16 mouse cellular contexts compared by ENCODE assay signal in the genomic region with DNA sequence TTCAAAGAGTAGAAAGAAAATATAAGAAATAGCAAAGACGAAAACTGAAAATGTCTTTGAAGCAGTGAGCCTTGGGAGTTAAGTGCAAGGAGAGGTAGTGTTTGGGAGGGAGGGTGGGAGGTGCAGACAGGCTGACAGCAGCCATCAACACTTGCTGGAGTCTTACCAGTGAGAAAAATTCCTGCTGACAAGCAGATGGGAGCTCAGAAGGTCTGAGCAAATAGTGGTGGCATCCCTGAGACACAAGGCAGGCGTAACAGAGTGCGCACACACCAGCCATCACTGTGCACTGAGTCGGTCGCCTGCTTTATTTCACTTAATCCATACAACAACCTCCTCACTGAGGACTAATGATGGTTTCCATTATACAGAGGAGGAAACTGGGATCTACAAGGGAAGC. TPM values are rescaled to one million over a fixed set of nuclear protein-coding genes. Genes with fewer than 3 reads are reported as not detected.
DNase-seq lines count a peak whose midpoint lies in the region; ATAC-seq and TF ChIP-seq lines count a peak whose summit lies in the region.
"Had no signal": no experiment of that assay in that cellular context is flagged by ENCODE, and none has a peak within 500 bp of the region (broad histone marks: within the 10 kb centered on the region; RNA-seq: fewer than 3 reads in every experiment).

No protein-coding gene starts in this region.

- no peaks in the 10 kb centered on the region for H3K36me3 ChIP-seq in heart, embryonic 10.5 days
- no peaks in the 10 kb centered on the region for H3K36me3 ChIP-seq in stomach, embryonic 14.5 days (ENCODE audit: control insufficient read depth, insufficient read depth, low read length)
- no peaks in the 10 kb centered on the region for H3K36me3 ChIP-seq in stomach, postnatal 0 days (ENCODE audit: control insufficient read depth, insufficient read depth, low read length)
- H3K36me3 ChIP-seq: hindbrain, embryonic 15.5 days; liver, embryonic 15.5 days had no signal

- TF ChIP-seq CTCF in stomach, postnatal 0 days (IDR thresholded peaks at IDR 0.05; ENCODE audit: low read depth), result no peak

- 0 out of 2 replicates have a peak, but pooled peaks cover 3% of the 10 kb centered on the region for H3K27me3 ChIP-seq in heart, embryonic 10.5 days (ENCODE audit: insufficient read depth, poor library complexity, severe bottlenecking)
- no peaks in the 10 kb centered on the region for H3K27me3 ChIP-seq in stomach, embryonic 14.5 days (ENCODE audit: control insufficient read depth, insufficient read depth, low read length)
- H3K27me3 ChIP-seq in stomach, postnatal 0 days (ENCODE audit: control insufficient read depth, insufficient read depth, low read length), result no peaks in the 10 kb centered on the region
- H3K27me3 ChIP-seq: hindbrain, embryonic 15.5 days; liver, embryonic 15.5 days had no signal

- H3K9ac ChIP-seq in stomach, embryonic 14.5 days (replicated peaks; ENCODE audit: low read depth, low read length), result no peak overlapping the region
- no peak overlapping the region for H3K9ac ChIP-seq in stomach, postnatal 0 days (ENCODE audit: low read length)
- H3K9ac ChIP-seq: hindbrain, embryonic 15.5 days; liver, embryonic 15.5 days had no signal

- no peak for ATAC-seq in stomach, embryonic 14.5 days (ENCODE audit: insufficient number of reproducible peaks, insufficient read depth, low FRiP score, low read depth)
- ATAC-seq in stomach, postnatal 0 days (ENCODE audit: low FRiP score, low TSS enrichment), result no peak

- TF ChIP-seq EP300 in stomach, postnatal 0 days (optimal IDR thresholded peaks at IDR 0.05), result no peak

- H3K4me3 ChIP-seq in heart, embryonic 10.5 days, result no peak overlapping the region
- no peak overlapping the region for H3K4me3 ChIP-seq in stomach, embryonic 14.5 days (ENCODE audit: low read depth, low read length)
- H3K4me3 ChIP-seq in stomach, postnatal 0 days (ENCODE audit: low read depth, low read length), result no peak overlapping the region
- H3K4me3 ChIP-seq: hindbrain, embryonic 15.5 days; liver, embryonic 15.5 days had no signal

- H3K4me2 ChIP-seq in stomach, embryonic 14.5 days (replicated peaks; ENCODE audit: low read depth, low read length), result no peak overlapping the region
- H3K4me2 ChIP-seq in stomach, postnatal 0 days (replicated peaks; ENCODE audit: low read depth), result no peak overlapping the region
- H3K4me2 ChIP-seq: hindbrain, embryonic 15.5 days; liver, embryonic 15.5 days had no signal

- H3K9me3 ChIP-seq in heart, embryonic 10.5 days, result no peaks in the 10 kb centered on the region
- H3K9me3 ChIP-seq in stomach, embryonic 14.5 days (ENCODE audit: control insufficient read depth, low read depth, low read length), result no peaks in the 10 kb centered on the region
- H3K9me3 ChIP-seq in stomach, postnatal 0 days (ENCODE audit: control insufficient read depth, low read length), result no peaks in the 10 kb centered on the region
- H3K9me3 ChIP-seq: G1E; hindbrain, embryonic 15.5 days; liver, embryonic 15.5 days had no signal

- peak; percentile 84 for DNase-seq in heart, embryonic 10.5 days (ENCODE audit: low spot score)
- no peak for DNase-seq in heart, adult 8-10 months (ENCODE audit: low spot score)
- DNase-seq in layer of hippocampus, adult 9-11 months, result peak; percentile 24
- no peak for DNase-seq in layer of hippocampus, postnatal 36 days
- DNase-seq in stomach, postnatal 0 days (ENCODE audit: low spot score), result no peak
- DNase-seq in kidney, postnatal 25 days, result no peak
- DNase-seq: cerebellum, adult 18-20 months; kidney, adult 11 months; kidney, postnatal 14 days; lung, postnatal 14 days; right cerebral cortex, postnatal 14 days; thymus, adult 18-20 months had no signal

- peak overlapping the region; percentile 23 for H3K27ac ChIP-seq in heart, embryonic 10.5 days
- H3K27ac ChIP-seq in stomach, embryonic 14.5 days (ENCODE audit: low read length), result 0 out of 2 replicates have a peak overlapping the region, but pooled peaks have one; percentile 10
- H3K27ac ChIP-seq in stomach, postnatal 0 days (replicated peaks), result no peak overlapping the region
- H3K27ac ChIP-seq: liver, embryonic 15.5 days had no signal

- 34% methylated on average over 5 of the region's 5 CpGs for WGBS in heart, embryonic 10.5 days
- 66% methylated on average over 5 of the region's 5 CpGs for WGBS in stomach, embryonic 14.5 days
- WGBS in stomach, postnatal 0 days, result 65% methylated on average over 5 of the region's 5 CpGs

- peaks cover 66% of the 10 kb centered on the region for H3K4me1 ChIP-seq in heart, embryonic 10.5 days
- 0 out of 2 replicates have a peak, but pooled peaks cover 13% of the 10 kb centered on the region for H3K4me1 ChIP-seq in stomach, embryonic 14.5 days (ENCODE audit: control insufficient read depth, insufficient read depth, low read length)
- H3K4me1 ChIP-seq in stomach, postnatal 0 days (replicated peaks; ENCODE audit: control insufficient read depth, insufficient read depth), result 0 out of 2 replicates have a peak, but pooled peaks cover 2% of the 10 kb centered on the region

RNA-seq across cellular contexts. Expression of gene Disp1, which starts 37.8 kb away (rescaled TPM):
- 10.8 and 11.4 TPM in 2 replicates for polyA plus RNA-seq in heart, embryonic 10.5 days (2016; fragmentation: Nextera tagmentation; extraction: Ambion mirVana)
- total RNA-seq in heart, adult 8-10 months (2022), result 1 to 10 TPM; 7.9 to 8.9 (median 8.0) TPM
- total RNA-seq in layer of hippocampus, postnatal 36 days (2021), result 1 to 10 TPM; 3.5 to 3.6 TPM
- 10.6 and 12.3 TPM in 2 replicates for polyA plus RNA-seq in stomach, embryonic 14.5 days (2014; fragmentation: Nextera tagmentation; extraction: Ambion mirVana)
- polyA plus RNA-seq in stomach, postnatal 0 days (2015; fragmentation: Nextera tagmentation; extraction: Ambion mirVana), result 5.9 and 6.3 TPM in 2 replicates

Comparison
In these comparisons a context has a peak if more than half of its experiments do, and no peak if none do; other contexts are left out.
1. DNase-seq: peak in heart, embryonic 10.5 days (single experiment) and layer of hippocampus, adult 9-11 months (single experiment); none in heart, adult 8-10 months (single experiment), layer of hippocampus, postnatal 36 days (0 of 2), stomach, postnatal 0 days (single experiment) and kidney, postnatal 25 days (0 of 2).